Mouse (Mus musculus) T-helper 17 cell (primary cell): ENCODE results near the gene Tmtc3.
"Not testable (repeated sequence)": the region's sequence is repeated elsewhere in the genome, so short reads cannot be mapped to it uniquely, and the experiment has no call there.

ENCODE experiments used
- in situ Hi-C, 2 experiments: fragments of 300-600 bp; cut with MboI, MseI; formaldehyde crosslinking; loops; 1 replicate in 1 of 2; 2 replicates in 1 of 2; pipeline ENCODE4 v1.15.1; 2025; ENCODE audit warnings: high pct_unique_total_duplicates in 2 of 2

The Tmtc3 gene

GRCm38 (mm10) chr10:100487097-100487978 lies at the start of gene Tmtc3, which contains the start of gene Cep290:
TSS of gene Tmtc3 (minus strand) at chr10:100487350.
TSS of gene Cep290 (plus strand) at chr10:100487558.
- in situ Hi-C loops: loop anchor here in 1 of 2 experiments (25.0 kb wide), 1 partner anchor 1350 kb away; the partner anchor contains the start of gene Phxr2

- in situ Hi-C loops: no loop called here
Measured at GRCm38 (mm10) chr10:100524499-100525390, 37.6 kb upstream of the Tmtc3 start.

- in situ Hi-C loops: no loop called here
Measured at GRCm38 (mm10) chr10:100522330-100522729, 35.2 kb upstream of the Tmtc3 start.

- in situ Hi-C loops: no loop called here
Measured at GRCm38 (mm10) chr10:100521617-100522016, 34.5 kb upstream of the Tmtc3 start.

GRCm38 (mm10) chr10:100508170-100508569 lies 21.0 kb upstream of the Tmtc3 start:
- in situ Hi-C loops: no loop called here

- in situ Hi-C loops: loop anchor here in 1 of 2 experiments (25.0 kb wide), 1 partner anchor 1361 kb away; the partner anchor contains the start of gene Phxr2
Measured at GRCm38 (mm10) chr10:100498309-100498708, 11.2 kb upstream of the Tmtc3 start.

- in situ Hi-C loops: loop anchor here in 1 of 2 experiments (25.0 kb wide), 1 partner anchor 1355 kb away; the partner anchor contains the start of gene Phxr2
Measured at GRCm38 (mm10) chr10:100491916-100492315, 4.8 kb upstream of the Tmtc3 start.

GRCm38 (mm10) chr10:100486701-100487096 lies 451 bp downstream of the Tmtc3 start:
- in situ Hi-C loops: loop anchor here in 1 of 2 experiments (25.0 kb wide), 1 partner anchor 1349 kb away; the partner anchor contains the start of gene Phxr2

- in situ Hi-C loops: loop anchor here in 1 of 2 experiments (25.0 kb wide), 1 partner anchor 1342 kb away; the partner anchor contains the start of gene Phxr2
Measured at GRCm38 (mm10) chr10:100479538-100479937, 7.6 kb downstream of the Tmtc3 start.

GRCm38 (mm10) chr10:100475040-100475439 lies 12.1 kb downstream of the Tmtc3 start:
- in situ Hi-C loops: loop anchor here in 1 of 2 experiments (25.0 kb wide), 1 partner anchor 1338 kb away; the partner anchor contains the start of gene Phxr2

GRCm38 (mm10) chr10:100460515-100460914 lies 26.6 kb downstream of the Tmtc3 start:
- in situ Hi-C loops: no loop called here

- in situ Hi-C loops: no loop called here
Measured at GRCm38 (mm10) chr10:100449394-100449793, 37.8 kb downstream of the Tmtc3 start.

- in situ Hi-C loops: no loop called here
Measured at GRCm38 (mm10) chr10:100427592-100427991, 59.6 kb downstream of the Tmtc3 start.

- in situ Hi-C loops: no loop called here
Measured at GRCm38 (mm10) chr10:100415566-100415965, 71.6 kb downstream of the Tmtc3 start.

- in situ Hi-C loops: not testable (repeated sequence)
Measured at GRCm38 (mm10) chr10:100402301-100402700, 84.8 kb downstream of the Tmtc3 start.
